Mouse (Mus musculus): ENCODE data around the gene Cdc40. TPM values are rescaled to one million over a fixed set of nuclear protein-coding genes. Genes with fewer than 3 reads are reported as not detected.

Cdc40 gene
- 1 to 10 TPM; 8.7 to 8.8 TPM for total RNA-seq (2021)
- long read RNA-seq, experiment 1, transcript Cdc40-201 (15 exons, 3,534 nt): major isoform, 7 of 9 reads
- long read RNA-seq, experiment 1, partial matches to known transcripts: 1 of 9 reads
- long read RNA-seq, experiment 1, other reads (novel, unspliced or antisense): 1 of 9 reads
- long read RNA-seq, experiment 2, transcript Cdc40-201 (15 exons, 3,534 nt): major isoform, 10 of 13 reads
- long read RNA-seq, experiment 2, partial matches to known transcripts: 1 of 13 reads
- long read RNA-seq, experiment 2, other reads (novel, unspliced or antisense): 2 of 13 reads

DNA sequence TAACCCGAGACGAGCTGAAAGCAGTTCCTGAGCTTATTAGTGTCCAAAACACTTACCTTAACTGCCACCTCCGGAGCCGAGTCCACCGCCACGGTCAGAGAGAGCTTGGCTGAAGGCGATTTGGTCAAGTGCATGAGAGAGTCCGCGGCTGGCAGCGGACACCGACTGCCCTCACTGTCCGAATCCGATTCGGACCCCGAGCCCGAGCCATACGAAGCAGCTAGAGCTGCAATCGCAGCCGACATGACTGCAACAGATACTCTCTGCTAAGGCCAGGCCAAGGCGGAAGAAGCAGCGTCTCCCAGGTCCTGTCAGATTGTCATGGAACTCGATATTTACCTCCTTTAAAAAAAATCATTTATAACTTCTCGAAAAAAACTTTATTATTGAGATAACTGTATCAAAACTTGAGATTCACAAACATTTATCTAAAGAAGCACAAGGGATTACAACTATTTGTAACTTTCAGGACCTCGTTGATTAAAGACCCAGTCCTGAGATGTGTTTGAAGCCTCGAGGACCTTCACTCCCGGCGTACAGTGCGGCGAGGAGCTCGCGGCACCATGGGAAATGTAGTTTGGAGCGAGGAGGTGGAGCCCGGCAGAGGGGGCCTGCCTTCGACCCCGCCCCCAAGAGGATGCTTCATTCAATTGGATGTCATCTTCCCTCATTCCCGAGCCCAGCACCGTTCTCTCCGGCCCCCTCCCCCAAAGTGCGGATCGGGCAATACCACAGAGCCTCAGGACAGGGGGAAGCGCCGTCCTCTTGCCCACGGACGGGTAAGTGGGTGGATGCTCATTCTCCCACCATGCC, at the start of gene Cdc40, which contains the start of gene Wasf1:
Gene Cdc40 (minus strand): TSS at position 481 of the 813 bp plus-strand sequence.
Gene Wasf1 (plus strand): TSS at position 645 of the 813 bp plus-strand sequence.
- intact Hi-C loops (cut with DNase I; ENCODE audit: low total_unique reads): no loop called here
- peak; percentile 96 for DNase-seq

DNA sequence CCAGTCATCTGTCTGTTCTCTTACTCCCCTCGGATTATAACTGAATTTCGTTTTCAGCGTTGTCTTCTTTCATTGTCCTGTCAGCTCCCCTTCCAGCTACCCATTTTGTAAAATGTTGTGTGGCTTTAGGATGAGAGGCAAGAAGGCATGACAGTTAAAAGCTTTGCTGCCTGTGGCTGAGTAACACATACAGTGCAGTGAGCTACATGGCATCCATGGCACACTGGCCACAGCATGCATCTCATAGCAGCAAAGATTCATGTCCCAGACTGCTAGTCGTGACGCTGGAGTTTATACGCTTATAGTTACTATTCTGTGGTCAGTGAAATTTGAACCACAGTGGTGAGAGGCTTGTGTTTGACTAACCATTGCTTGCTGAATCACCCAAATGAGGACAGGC, 36.4 kb upstream of the Cdc40 start:
- DNase-seq: no peak
- intact Hi-C loops (cut with DNase I; ENCODE audit: low total_unique reads): no loop called here

DNA sequence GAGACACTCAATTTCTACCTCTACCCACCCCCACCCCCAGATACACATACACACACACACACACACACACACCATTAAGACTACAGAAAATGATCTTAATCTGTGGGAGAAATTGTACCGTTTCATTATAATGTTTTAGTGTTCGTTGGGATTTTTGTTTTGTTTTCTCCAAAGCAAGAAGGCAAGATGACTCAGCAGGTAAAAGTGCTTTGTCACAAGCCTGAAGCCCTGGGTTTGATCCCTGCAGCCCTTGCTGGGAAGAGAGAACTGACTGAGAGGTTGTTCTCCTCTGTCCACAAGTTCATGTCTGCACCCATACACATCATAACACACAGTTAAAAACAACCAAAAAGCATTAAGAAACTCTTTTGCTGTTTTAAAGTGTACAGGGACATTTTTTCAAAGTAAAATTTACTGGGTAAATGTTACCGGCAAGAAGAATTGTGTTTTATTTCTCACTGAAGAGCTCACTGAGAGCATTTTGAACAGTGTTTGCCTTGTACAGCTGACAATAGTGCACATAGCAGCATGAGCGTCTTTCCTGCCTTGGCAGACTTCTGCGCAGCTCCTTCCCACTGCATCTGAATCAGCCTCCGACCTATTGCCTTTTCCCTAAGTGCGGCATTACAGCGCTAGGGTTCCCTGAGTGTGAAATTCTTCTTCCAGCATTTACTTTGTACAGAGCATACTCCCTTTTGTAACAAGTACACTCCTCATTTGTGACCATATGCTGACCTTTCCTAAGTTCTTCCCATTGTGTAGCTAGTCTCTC, 35.7 kb upstream of the Cdc40 start:
- intact Hi-C loops (cut with DNase I; ENCODE audit: low total_unique reads): no loop called here
- DNase-seq: no peak

DNA sequence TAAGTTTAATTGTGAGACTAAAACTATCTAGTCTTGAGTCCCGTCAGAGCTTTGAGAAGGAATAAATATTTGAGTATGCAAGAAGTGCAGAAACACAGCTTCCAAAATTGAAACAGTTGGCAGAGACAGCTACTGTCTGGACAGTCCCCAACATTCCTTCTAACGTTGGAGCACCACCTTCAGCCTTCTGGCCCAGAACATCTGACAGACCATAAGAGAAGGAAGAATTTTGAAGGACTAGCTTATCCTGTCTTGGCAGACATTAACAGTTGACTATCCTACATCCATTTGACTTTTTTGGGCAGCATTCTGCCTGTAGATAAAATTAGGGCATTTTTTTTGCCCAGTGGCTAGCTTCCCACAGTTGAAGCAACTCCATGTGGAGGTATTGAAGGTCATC, 32.1 kb upstream of the Cdc40 start:
- intact Hi-C loops (cut with DNase I; ENCODE audit: low total_unique reads): no loop called here
- no peak for DNase-seq

DNA sequence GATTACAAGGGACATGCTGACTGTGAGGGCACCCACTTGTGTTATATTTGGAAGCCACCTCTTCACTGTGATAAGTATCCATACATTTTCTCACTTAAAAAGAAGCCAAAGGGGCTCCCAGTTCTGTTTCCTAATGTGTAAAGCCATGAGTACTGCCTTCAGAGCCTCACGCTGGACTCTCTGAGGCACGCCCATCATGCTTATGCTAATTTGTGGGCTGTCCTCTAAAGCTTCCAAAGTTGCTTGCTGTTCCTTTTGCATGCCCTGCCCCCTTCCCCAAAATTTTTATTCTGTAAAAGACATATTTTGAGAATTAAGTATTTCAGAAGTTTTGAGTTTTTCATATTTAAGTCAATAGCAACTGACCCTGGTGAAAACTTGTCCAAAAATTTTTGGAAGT, 27.7 kb upstream of the Cdc40 start:
- DNase-seq: no peak
- intact Hi-C loops (cut with DNase I; ENCODE audit: low total_unique reads): no loop called here

DNA sequence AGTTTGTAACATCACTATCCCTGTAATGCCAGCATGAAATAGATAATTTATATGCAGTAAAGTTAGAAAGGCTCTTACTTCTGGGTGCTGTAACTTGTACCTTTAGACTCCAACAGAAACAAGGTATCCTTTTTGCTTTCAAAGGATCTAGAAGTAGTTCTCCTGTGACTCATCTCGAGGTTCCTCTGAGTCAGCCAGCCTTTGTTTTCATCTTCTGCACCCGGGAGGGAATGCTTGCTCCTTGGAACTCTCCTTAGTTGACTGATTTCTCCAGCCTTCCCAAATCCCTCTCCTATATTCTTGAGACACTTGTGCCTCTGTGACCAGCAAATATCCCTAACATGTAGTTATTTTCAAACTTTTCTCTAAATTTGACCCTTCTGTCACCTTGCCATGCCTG, 25.5 kb upstream of the Cdc40 start:
- DNase-seq: no peak
- intact Hi-C loops (cut with DNase I; ENCODE audit: low total_unique reads): no loop called here

DNA sequence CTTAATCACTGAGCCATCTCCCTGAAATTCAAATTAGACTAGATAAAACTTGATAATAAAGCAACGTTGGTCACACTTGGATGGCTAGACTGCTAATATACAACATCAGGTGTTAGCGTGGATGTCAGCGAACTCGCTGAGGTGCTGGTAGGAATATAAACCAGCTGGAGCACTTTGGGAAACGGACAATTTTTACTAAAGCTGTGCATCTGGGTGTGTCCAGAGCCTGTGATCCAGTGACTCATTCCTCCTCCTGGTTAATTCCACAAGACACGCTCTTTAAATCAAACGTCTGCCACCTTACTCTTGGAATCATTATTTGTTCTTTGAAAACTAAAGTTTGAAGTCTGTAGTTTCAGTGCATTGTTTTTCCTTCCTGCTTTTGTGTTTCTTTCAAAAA, 23.7 kb upstream of the Cdc40 start:
- intact Hi-C loops (cut with DNase I; ENCODE audit: low total_unique reads): no loop called here
- DNase-seq: no peak

DNA sequence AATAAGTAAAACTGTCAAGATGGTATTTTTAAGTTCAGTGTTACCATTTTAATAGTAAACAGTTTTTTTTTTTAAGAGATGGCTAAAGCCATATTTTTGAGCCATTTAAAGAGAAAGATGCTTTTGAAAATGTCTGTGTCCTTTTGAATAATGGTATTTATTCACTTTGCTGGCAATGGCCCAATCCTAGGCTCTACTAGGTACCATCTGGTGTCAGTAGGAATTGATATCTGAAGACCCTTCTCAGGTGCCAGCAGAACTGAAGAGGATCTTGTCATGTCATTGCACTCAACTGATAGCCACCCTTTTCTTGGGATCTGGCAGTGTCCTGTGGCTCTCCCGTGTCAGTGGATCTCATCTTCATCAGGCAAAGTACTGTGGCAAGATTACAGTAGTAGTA, 23.0 kb upstream of the Cdc40 start:
- DNase-seq: no peak
- intact Hi-C loops (cut with DNase I; ENCODE audit: low total_unique reads): no loop called here

DNA sequence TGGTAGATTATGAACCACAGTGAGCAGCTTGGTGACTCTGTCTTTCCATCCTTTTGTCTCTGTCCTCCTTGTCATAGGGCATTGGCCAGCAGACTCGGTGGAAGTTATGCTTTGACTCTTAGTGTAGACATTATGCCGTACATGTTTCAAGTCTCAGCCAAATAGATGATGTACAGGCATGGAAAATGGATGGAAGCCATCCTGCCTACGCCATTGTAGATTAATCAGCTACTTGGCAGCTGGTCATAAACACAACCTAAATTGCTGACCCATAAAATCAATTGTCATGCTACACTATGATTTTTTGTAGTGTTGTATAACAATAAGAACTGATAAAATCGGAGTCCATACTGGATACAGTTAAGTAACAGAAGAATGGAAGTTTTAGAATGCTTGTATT, 18.7 kb upstream of the Cdc40 start:
- intact Hi-C loops (cut with DNase I; ENCODE audit: low total_unique reads): no loop called here

DNA sequence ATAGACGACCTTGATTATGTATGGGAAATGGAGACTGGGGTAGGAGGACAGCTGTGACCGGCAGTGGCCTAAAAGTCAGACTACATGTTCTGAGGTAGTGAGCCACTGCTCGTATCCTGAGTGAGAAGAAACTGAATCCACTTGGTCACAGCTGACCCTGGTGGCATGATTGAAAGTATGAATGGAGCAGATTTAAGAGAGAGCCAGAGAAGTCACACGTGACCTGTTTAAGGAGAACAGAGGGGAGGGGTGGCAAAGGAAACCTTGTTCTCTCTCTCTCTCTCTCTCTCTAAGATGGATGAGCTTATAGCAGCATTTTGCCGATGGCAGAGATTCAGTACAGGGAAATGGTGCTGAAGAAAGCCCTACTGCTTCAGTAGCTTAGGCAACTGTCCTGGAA, 13.5 kb upstream of the Cdc40 start:
- intact Hi-C loops (cut with DNase I; ENCODE audit: low total_unique reads): no loop called here
- no peak for DNase-seq

More for the DNA sequence above, 18.7 kb upstream of the Cdc40 start:
- no peak for DNase-seq

DNA sequence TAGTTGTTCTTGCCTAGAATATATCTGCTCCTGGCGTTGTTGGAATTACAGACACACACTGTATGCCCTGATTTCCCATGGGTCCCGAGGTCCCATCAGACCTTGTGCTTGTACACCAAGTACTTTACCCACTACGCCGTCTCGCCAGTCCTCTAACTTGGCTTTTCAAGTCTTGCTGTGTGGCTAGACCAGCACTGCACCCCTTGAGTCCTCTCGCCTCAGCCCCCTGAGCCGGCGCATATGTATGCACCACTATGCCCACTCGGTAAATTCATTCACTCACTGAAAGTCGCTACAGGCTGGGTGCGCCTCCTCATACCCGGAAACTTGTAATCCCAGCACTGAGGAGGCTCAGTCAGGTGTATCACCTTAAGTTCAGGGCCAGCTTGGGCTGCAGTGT, 12.7 kb upstream of the Cdc40 start:
- DNase-seq: no peak

DNA sequence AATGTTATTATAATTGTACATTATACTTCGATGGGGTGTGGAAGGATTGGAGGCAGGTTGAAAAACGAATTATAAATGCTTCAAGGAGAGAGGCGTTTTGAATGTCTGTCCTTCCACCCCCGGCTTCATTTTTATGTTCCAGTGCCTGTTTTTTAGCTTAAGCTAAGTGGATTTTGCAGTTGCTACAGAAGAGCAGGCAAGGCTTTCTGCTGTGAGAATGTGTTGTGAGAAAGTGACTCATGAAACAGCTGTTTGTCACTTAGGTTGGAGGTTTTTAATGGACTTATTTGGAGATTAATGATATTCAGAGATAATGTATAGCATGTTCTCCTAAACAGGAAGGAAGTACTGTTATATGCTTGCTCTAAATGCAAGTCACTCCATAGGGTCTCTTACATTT, 6.0 kb upstream of the Cdc40 start:
- DNase-seq: no peak
- intact Hi-C loops (cut with DNase I; ENCODE audit: low total_unique reads): no loop called here

More for the DNA sequence above, 12.7 kb upstream of the Cdc40 start:
- intact Hi-C loops (cut with DNase I; ENCODE audit: low total_unique reads): no loop called here

DNA sequence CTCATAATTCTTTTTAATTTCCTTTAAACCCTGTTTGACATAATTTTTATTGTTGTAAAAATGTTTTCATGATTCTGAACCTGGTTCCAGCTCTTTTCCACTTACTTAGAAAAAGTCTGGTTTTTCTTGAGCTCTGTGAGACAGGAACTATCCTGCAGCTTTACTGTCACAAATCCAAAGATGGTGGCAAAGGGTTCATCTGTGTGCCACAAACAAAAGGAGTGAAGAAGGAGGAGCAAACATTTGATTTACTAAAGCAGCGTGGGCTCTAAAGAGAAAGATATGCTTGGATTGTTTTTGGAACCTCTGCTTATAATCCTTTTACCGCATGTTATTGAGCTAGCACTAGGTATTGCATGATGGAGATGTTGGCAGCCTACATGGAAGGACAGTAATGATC, 4.2 kb upstream of the Cdc40 start:
- no peak for DNase-seq
- intact Hi-C loops (cut with DNase I; ENCODE audit: low total_unique reads): no loop called here

DNA sequence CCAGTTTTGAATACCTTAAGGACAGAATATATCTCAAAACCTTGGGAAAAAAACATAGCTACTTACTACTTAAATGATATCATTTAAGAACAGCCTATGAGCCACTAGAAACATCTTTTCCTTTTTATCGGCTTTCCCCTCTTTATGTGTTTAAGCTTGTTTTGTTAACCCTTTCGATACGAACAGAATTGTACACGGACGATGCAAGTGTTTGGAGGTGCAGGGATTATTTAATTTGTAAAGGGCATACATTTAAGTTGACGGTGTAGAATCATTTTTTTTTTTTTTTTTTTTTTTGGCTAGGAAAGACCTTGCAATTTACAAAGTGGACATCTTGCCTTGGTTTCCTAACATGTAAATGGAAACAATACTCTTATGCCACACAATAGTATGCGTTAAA, 2.3 kb upstream of the Cdc40 start:
- intact Hi-C loops (cut with DNase I; ENCODE audit: low total_unique reads): no loop called here
- DNase-seq: no peak

DNA sequence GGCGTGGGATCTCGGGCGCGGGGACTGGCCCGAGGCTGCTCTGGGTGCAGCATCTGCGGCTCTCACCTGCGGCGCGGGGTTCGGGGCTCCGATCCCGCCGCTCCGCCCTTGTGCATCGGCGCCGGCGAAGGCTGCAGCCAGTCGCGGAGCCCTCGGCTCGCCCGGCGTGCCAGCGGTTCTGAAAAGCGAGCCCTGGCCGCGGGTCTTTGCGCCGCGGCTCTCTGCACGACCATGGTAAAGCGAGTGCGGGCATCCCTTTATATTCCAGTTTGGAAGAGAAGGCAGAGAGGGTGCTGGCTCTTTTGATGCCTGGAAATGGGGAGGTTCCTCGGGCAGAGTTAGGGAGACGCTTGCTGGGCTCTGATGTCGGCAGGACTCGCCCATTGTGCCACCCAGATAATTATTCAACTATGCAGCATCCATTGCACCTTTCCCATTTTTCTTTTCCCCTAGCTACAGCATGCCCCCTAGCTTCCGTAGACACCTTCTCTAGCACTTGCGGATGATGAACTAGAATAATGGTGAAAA, 1.2 kb upstream of the Cdc40 start:
- DNase-seq: peak; percentile 14
- intact Hi-C loops (cut with DNase I; ENCODE audit: low total_unique reads): no loop called here

DNA sequence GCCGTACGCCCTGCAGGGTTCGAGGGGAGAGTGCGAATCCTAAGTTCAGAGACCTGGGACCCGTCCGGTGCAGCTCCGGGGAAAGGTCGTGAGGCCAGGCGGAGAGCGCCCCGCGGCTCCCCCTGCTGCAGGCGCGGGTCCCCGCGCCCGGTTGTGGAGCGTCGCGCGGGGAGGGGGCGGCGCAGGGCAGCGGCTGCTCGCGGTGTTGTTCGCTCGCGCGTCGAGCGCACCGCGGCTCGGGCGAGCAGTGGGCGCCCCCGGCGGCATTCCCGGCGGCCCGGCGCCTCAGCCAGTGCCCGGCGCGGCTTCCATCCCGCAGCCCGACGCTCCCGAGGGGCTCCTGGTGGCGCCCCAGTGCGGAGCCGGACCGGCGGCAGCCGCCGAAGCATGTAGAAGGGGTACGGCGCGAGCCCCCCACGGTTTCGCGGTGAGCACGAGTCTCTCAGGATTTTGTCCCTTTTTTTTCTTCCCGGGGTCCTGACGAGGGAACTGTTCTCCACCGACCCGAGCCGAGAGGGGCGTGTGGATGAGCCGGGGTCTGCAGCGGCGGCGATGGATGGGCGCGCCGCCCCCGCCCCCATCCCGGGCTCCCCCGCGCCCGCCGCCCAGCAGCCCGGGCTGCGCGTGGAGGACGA, 650 bp upstream of the Cdc40 start:
- DNase-seq: no peak

DNA sequence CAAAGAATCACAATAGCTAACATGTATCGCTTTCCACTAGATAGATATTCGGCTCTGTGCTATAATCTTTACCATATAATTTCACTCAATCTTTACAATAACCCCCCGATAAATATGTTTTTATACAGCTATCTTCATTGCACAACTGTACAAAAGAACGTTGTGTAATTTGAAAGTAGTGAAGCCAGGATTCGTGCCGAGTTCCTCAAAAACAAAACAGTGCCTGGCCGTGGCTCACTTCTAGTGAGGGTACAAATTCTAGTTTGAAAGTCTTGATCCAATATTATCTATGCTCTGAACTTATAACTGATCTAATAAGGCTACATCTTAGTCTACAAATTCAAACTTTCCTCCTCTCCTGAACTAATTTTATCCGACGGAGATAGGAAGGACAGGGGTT, 778 bp downstream of the Cdc40 start:
- intact Hi-C loops (cut with DNase I; ENCODE audit: low total_unique reads): no loop called here
- no peak for DNase-seq

More for the DNA sequence above, 650 bp upstream of the Cdc40 start:
- intact Hi-C loops (cut with DNase I; ENCODE audit: low total_unique reads): no loop called here

DNA sequence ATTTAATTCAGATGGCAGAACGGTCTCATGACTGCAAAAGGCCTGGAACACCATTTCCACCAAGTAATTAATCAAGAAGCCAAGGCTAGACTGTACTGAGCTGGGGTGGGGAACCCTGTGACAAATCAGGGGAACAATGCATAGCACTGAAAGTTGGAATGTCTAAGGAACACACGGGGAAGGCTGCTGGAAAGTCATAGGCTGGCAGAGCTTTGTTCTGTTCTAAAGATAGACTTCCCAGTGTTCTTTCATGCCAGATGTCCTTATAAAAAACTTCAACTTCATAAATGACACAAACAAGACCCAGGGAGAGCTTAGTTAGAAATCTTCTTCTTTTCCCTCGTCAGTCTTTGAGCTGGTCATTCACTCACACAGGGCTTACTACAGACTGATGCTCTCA, 1.9 kb downstream of the Cdc40 start:
- intact Hi-C loops (cut with DNase I; ENCODE audit: low total_unique reads): no loop called here

DNA sequence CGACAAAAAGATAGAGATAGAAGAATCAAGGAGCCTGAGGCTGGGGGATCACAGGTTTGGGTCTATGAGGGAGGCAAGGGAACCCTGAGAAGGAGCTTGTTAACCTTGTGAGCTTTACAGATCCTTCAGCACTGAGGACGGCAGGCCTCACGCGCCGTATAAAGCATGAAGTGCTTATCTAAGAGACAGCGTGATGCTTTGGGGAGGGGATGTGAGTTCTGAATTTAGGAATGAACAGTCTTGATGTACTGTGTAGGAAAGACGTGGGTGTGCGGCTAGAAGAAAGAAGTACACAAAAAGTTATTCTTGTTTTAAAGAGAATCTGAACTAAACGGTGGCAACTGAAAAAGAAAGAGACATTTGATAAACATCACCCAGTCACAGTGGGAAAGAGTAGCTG, 3.1 kb downstream of the Cdc40 start:
- DNase-seq: no peak
- intact Hi-C loops (cut with DNase I; ENCODE audit: low total_unique reads): no loop called here

More for the DNA sequence above, 1.9 kb downstream of the Cdc40 start:
- DNase-seq: no peak

DNA sequence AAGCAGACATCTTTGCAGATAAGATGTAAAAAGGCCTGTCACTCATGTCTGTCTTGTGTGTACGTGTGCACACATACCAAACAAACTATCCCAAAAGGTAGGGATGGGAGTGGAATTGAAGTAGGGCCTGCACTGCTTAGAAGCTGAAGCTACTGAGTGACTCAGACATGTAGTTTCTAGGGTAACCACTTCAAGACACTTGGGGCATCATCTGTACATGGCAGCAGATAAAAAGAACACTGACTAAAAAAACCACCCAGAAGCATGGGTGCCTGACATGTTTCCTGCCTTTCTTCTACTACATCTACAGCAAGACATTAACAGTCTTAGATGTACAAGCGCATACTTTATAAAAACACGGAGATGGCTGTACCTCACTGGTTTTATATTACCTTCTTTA, 4.9 kb downstream of the Cdc40 start:
- intact Hi-C loops (cut with DNase I; ENCODE audit: low total_unique reads): no loop called here
- no peak for DNase-seq
